Mouse (Mus musculus): ENCODE results near the gene Gpd1l.
A peak's percentile ranks its signal among the peaks of the same experiment; 100 is the strongest.

Gpd1l gene

GRCm38 (mm10) chr9:114925571-114925970 lies 8.2 kb downstream of the Gpd1l start:
- no peak for DNase-seq

- DNase-seq: no peak
Measured at GRCm38 (mm10) chr9:114925039-114925438, 8.7 kb downstream of the Gpd1l start.

GRCm38 (mm10) chr9:114924511-114924910 lies 9.3 kb downstream of the Gpd1l start:
- DNase-seq: no peak

GRCm38 (mm10) chr9:114922209-114922608 lies 11.6 kb downstream of the Gpd1l start:
- no peak for DNase-seq

GRCm38 (mm10) chr9:114921352-114922081 lies 12.3 kb downstream of the Gpd1l start:
- DNase-seq: no peak

GRCm38 (mm10) chr9:114920569-114920968 lies 13.2 kb downstream of the Gpd1l start:
- no peak for DNase-seq

- peak; percentile 93 for DNase-seq
Measured at GRCm38 (mm10) chr9:114912680-114913649, 20.8 kb downstream of the Gpd1l start.

GRCm38 (mm10) chr9:114907509-114907908 lies 26.3 kb downstream of the Gpd1l start:
- DNase-seq: peak; percentile 58

GRCm38 (mm10) chr9:114895919-114896318 lies 37.9 kb downstream of the Gpd1l start:
- no peak for DNase-seq

- DNase-seq: no peak
Measured at GRCm38 (mm10) chr9:114892974-114893373, 40.8 kb downstream of the Gpd1l start.

- DNase-seq: no peak
Measured at GRCm38 (mm10) chr9:114890377-114890776, 43.4 kb downstream of the Gpd1l start.

GRCm38 (mm10) chr9:114888856-114889407 lies 44.9 kb downstream of the Gpd1l start:
- no peak for DNase-seq

GRCm38 (mm10) chr9:114887699-114888098 lies 46.1 kb downstream of the Gpd1l start:
- DNase-seq: peak; percentile 63

GRCm38 (mm10) chr9:114885991-114886662 lies 47.7 kb downstream of the Gpd1l start:
- DNase-seq: no peak

- DNase-seq: no peak
Measured at GRCm38 (mm10) chr9:114885564-114885963, 48.2 kb downstream of the Gpd1l start.

GRCm38 (mm10) chr9:114881977-114882376 lies 51.8 kb downstream of the Gpd1l start:
- no peak for DNase-seq

GRCm38 (mm10) chr9:114855327-114855726 lies 78.5 kb downstream of the Gpd1l start:
- DNase-seq: peak; percentile 46

- DNase-seq: no peak
Measured at GRCm38 (mm10) chr9:114854686-114855085, 79.1 kb downstream of the Gpd1l start.

GRCm38 (mm10) chr9:114853336-114853735 lies 80.5 kb downstream of the Gpd1l start:
- no peak for DNase-seq

GRCm38 (mm10) chr9:114851419-114852190 lies 82.2 kb downstream of the Gpd1l start:
- peak; percentile 38 for DNase-seq
